Mouse (Mus musculus) spleen, adult 2 months (tissue): ENCODE measurements around the gene Slc25a38.

Source experiments
- CTCF ChIP-seq: fragments of 200-500 bp; IDR thresholded peaks from 2 replicates; pipeline ENCODE4 v1.5.1; 2011; ENCODE audit warnings: mild to moderate bottlenecking, inconsistent platforms; ENCODE audit not compliant: insufficient read depth, insufficient read length, insufficient replicate concordance; ENCODE audit errors: extremely low read depth
- POLR2A ChIP-seq: fragments of 200-500 bp; IDR thresholded peaks from 2 replicates; pipeline ENCODE4 v1.6.1; 2011; ENCODE audit warnings: low read depth, low read length, inconsistent platforms

DNA sequence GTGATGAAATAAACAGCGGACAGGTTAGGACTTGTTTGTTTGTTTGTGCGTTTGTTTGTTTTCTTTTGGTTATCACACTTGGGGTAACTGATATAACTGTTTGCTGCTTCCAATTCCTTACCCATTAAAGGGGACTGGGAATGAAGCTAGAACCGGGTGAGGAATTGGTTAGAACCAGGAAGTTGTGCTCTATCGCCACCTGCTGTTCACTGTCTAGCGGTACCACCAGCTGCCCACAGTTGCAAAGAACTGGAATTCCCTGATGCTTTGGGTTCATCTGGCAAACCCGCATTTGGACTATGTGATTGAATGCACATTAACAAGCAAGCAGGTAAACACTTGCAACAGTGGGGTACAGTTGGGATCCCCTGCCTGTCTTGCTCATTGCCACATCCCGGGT lies 11.5 kb upstream of the Slc25a38 start:
- TF ChIP-seq CTCF (peak; percentile 58; the same call in 1 of the 2 replicates), POLR2A (no peak)
